Mouse (Mus musculus) embryonic facial prominence, embryonic 14.5 days (tissue): ENCODE results near the gene Gcnt2. TPM values are rescaled to one million over a fixed set of nuclear protein-coding genes. Genes with fewer than 3 reads are reported as not detected.

Experiments
- ATAC-seq: fragments of 200-750 bp; cut with Nextera tagmentation; 2 replicates; pipeline ENCODE4 v1.8.0; 2017; ENCODE audit warnings: low read depth, moderate number of reproducible peaks, moderate TSS enrichment
- DNase-seq: peaks from one replicate; pipeline ENCODE4 v3.0.0-alpha.2; 2015; ENCODE audit warnings: low spot score
- H3K27ac ChIP-seq: fragments of 300-500 bp; sonication (generic); replicated peaks from 2 replicates; pipeline ENCODE4 v1.5.1; 2014; ENCODE audit warnings: low read depth, mild to moderate bottlenecking, low read length, moderate library complexity
- H3K27me3 ChIP-seq: fragments of 300-500 bp; sonication (generic); replicated peaks from 2 replicates; pipeline ENCODE4 v1.6.1; 2014; ENCODE audit warnings: low read length; ENCODE audit not compliant: control insufficient read depth, insufficient read depth
- H3K36me3 ChIP-seq: fragments of 300-500 bp; sonication (generic); 2 replicates; pipeline ENCODE4 v1.6.1; 2014; ENCODE audit warnings: low read length, mixed read lengths; ENCODE audit not compliant: control insufficient read depth, insufficient read depth
- H3K4me1 ChIP-seq: fragments of 300-500 bp; sonication (generic); 2 replicates; pipeline ENCODE4 v1.6.1; 2014; ENCODE audit warnings: antibody characterized with exemption, low read length; ENCODE audit not compliant: control insufficient read depth, insufficient read depth
- H3K4me2 ChIP-seq: fragments of 300-500 bp; sonication (generic); 2 replicates; pipeline ENCODE4 v1.6.1; 2014; ENCODE audit warnings: low read depth, mild to moderate bottlenecking, low read length, moderate library complexity, mixed read lengths
- H3K4me3 ChIP-seq: fragments of 300-500 bp; sonication (generic); 2 replicates; pipeline ENCODE4 v1.5.1; 2014; ENCODE audit warnings: low read depth, mild to moderate bottlenecking, low read length
- H3K9ac ChIP-seq: fragments of 300-500 bp; sonication (generic); 2 replicates; pipeline ENCODE4 v1.6.1; 2014; ENCODE audit warnings: low read depth, mild to moderate bottlenecking, low read length, moderate library complexity, mixed read lengths
- H3K9me3 ChIP-seq: fragments of 300-500 bp; sonication (generic); 2 replicates; pipeline ENCODE4 v1.6.1; 2016; ENCODE audit warnings: low read length; ENCODE audit not compliant: control insufficient read depth
- WGBS: fragments of 180-500 bp; shearing (Covaris S2); extraction: QIAGEN DNeasy Blood & Tissue Kit; methylation state at CpG from one replicate; pipeline ENCODE4 v1.1.7; 2014; 5-methylcytosine and 5-hydroxymethylcytosine counted together
- polyA plus RNA-seq: library from polyadenylated mRNA; unstranded; fragments of >200 nt; fragmentation: Nextera tagmentation; extraction: Ambion mirVana; gene quantifications from 2 replicates; pipeline ENCODE4 v1.2.1, GENCODE M21; 2014

Gene Gcnt2
- polyA plus RNA-seq, 1 experiment from 2014 or later: 6.2 TPM

DNA sequence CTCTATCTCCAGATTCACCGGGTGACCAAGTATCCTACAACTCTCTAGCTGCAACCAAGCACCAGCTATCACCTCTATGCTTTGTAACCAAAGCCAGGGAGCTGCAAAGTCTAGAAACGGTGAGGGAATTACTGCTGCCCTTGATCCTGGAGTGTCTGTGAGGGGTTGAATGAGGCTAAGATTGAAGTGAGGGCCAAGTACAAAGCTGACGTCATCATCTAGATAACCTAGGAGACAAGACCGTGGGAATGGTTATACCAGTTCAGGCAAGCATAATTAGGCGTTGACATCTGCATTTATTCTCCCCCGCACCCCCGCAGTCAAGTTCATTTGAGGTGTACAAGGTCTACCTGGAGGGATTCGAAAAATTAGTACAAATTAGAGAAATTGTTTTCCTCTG lies 2.8 kb upstream of the Gcnt2 start:
- Histone ChIP-seq H3K9me3 (no peaks in the 10 kb centered on the region), H3K27me3 (no peaks in the 10 kb centered on the region), H3K4me3 (no peak overlapping the region), H3K36me3 (no peaks in the 10 kb centered on the region), H3K9ac (no peak overlapping the region), H3K27ac (no peak overlapping the region), H3K4me2 (no peak overlapping the region), H3K4me1 (no peaks in the 10 kb centered on the region; the same call in 1 of the 2 replicates)
- 82% methylated on average over 8 of the region's 8 CpGs for WGBS
- DNase-seq (no peak), ATAC-seq (no peak)

DNA sequence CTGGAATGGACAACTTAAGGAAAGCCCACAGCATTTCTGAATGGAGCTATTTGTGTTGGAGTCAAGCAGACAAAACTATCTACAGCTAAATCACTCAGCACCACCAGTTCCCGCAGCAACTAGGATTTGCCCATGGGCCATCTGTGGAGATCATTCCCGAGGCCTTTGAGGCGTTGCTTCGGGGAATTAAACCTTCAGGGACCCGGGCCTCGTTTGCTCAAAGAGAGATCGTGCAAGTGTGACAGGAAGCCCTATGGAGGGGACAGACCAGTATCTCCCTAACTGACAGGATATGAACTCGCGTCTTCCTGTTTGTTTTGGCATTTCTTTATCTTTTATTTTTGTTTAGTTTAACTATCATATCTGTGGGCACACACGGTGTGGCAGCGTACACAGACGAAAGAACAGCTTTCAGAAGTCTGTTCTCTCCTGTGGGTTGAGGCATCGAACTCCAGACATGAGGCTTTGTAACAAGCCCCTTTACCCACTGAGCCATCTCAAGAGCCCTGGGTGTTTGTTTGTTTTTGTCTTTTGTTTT lies 2.2 kb upstream of the Gcnt2 start:
- no peak overlapping the region for H3K4me2 ChIP-seq
- H3K36me3 ChIP-seq: no peaks in the 10 kb centered on the region
- ATAC-seq (no peak), DNase-seq (no peak)
- no peak overlapping the region for H3K27ac ChIP-seq
- WGBS: 67% methylated on average over 13 of the region's 13 CpGs
- no peaks in the 10 kb centered on the region for H3K27me3 ChIP-seq
- H3K9ac ChIP-seq: no peak overlapping the region
- H3K4me1 ChIP-seq: no peaks in the 10 kb centered on the region; the same call in 1 of the 2 replicates
- H3K4me3 ChIP-seq: no peak overlapping the region
- no peaks in the 10 kb centered on the region for H3K9me3 ChIP-seq

- no peak overlapping the region for H3K27ac ChIP-seq
- no peak for DNase-seq
- no peaks in the 10 kb centered on the region for H3K27me3 ChIP-seq
- H3K9ac ChIP-seq: no peak overlapping the region
- no peaks in the 10 kb centered on the region for H3K36me3 ChIP-seq
- no peak for ATAC-seq
- H3K4me3 ChIP-seq: peak overlapping the region; percentile 29; the same call in 1 of the 2 replicates
- H3K4me2 ChIP-seq: peak overlapping the region; percentile 52
- WGBS: 69% methylated on average over 8 of the region's 8 CpGs
- no peaks in the 10 kb centered on the region for H3K9me3 ChIP-seq
- no peaks in the 10 kb centered on the region; the same call in 1 of the 2 replicates for H3K4me1 ChIP-seq
Observed at GRCm38 (mm10) chr13:40859225-40859624, 329 bp upstream of the Gcnt2 start.

GRCm38 (mm10) chr13:40863006-40863405 lies 3.5 kb downstream of the Gcnt2 start:
- 92% methylated on average over 9 of the region's 9 CpGs for WGBS
- no peaks in the 10 kb centered on the region for H3K9me3 ChIP-seq
- H3K27me3 ChIP-seq: no peaks in the 10 kb centered on the region
- H3K36me3 ChIP-seq: no peaks in the 10 kb centered on the region
- no peak overlapping the region for H3K4me3 ChIP-seq
- DNase-seq (no peak), ATAC-seq (no peak)
- H3K27ac ChIP-seq: no peak overlapping the region
- no peaks in the 10 kb centered on the region for H3K4me1 ChIP-seq
- H3K9ac ChIP-seq: no peak overlapping the region
- H3K4me2 ChIP-seq: no peak overlapping the region

DNA sequence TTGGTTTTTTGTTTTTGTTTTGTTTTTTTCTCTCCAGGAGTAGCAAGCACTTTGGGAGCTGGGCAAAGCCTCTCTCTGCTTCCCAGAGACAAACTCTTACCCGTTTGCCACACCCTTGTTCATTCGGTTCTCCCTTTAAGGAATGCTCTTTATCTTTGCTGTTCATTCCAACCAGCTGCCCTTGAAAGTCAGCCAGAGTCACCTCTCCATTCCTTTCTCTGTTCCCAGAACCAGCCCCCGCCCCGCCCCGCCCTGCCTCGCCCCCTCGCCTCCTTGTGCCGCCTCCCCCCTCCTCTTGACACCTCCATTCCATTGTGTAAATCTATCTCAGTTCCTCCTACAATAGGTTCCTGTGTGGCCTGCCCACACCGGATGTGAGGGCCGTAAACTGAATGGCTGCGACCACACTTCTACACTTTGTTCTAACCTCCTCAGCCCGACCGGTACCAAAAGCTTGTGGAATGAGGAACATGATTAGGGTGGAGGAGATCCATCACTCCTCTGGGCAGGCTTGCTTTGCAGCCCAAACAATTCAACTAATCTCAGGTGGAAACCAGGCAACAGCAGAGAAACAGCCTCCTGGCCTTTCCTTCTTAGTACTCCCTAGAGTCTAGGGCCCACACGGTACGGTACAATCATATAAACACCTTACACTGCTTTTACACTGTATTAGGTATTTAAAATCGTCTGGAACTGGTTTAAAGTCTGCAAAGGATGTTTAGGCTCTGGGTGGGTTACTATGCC lies 9.5 kb downstream of the Gcnt2 start:
- no peaks in the 10 kb centered on the region for H3K36me3 ChIP-seq
- no peak overlapping the region for H3K4me2 ChIP-seq
- H3K4me1 ChIP-seq: no peaks in the 10 kb centered on the region
- no peaks in the 10 kb centered on the region for H3K9me3 ChIP-seq
- DNase-seq: peak; percentile 41
- 36% methylated on average over 16 of the region's 16 CpGs for WGBS
- 0 out of 2 replicates have a peak overlapping the region, but pooled peaks have one; percentile 19 for H3K27ac ChIP-seq
- no peaks in the 10 kb centered on the region for H3K27me3 ChIP-seq
- no peak overlapping the region for H3K9ac ChIP-seq
- ATAC-seq: peak; percentile 81
- no peak overlapping the region for H3K4me3 ChIP-seq

DNA sequence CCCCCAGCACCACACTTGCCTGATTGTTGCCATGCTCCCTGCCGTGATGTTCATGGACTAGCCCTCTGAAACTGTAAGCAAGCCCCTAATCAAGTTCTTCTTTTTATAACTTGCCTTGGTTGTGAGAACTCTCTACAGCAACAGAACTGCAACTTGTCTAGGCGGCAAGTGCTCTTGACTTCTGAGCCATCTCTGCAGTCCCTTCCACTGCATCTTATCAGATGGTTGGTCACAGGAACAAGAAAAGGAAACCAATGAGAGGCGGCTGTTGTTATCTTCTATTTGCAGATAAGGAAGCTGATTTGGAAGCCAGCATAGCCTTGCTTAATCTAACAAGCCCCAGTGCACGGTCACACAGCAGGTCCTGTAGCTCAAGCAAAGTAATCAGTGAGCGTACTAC lies 14.5 kb downstream of the Gcnt2 start:
- H3K9me3 ChIP-seq: no peaks in the 10 kb centered on the region
- ATAC-seq (no peak), DNase-seq (no peak)
- H3K4me3 ChIP-seq: no peak overlapping the region
- no peaks in the 10 kb centered on the region for H3K4me1 ChIP-seq
- H3K4me2 ChIP-seq: no peak overlapping the region
- WGBS: 80% methylated on average over 5 of the region's 5 CpGs
- H3K27ac ChIP-seq: no peak overlapping the region
- H3K27me3 ChIP-seq: no peaks in the 10 kb centered on the region
- H3K36me3 ChIP-seq: no peaks in the 10 kb centered on the region
- H3K9ac ChIP-seq: no peak overlapping the region

DNA sequence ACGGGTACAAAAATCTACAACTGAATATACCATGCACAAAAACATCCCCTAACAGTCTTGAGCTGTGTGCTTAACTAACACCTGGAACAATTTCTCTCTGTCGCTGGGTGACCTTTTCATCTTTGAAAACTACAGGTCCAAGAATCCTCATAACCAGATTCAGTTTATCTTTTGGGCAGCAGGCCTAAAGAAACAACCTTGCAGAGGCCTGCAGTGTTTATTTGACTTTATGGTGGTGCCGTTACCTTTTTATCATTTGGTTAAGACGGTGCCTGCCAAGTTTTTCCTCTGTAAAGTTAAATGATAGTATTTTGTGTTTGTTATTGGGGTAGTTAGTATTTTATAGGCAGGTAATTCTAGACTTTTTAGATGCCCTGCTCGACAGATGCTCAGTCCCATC lies 15.9 kb downstream of the Gcnt2 start:
- H3K4me3 ChIP-seq: no peak overlapping the region
- H3K9me3 ChIP-seq: no peaks in the 10 kb centered on the region
- no peaks in the 10 kb centered on the region for H3K27me3 ChIP-seq
- no peak overlapping the region for H3K27ac ChIP-seq
- H3K36me3 ChIP-seq: no peaks in the 10 kb centered on the region
- H3K4me1 ChIP-seq: no peaks in the 10 kb centered on the region
- DNase-seq (no peak), ATAC-seq (no peak)
- H3K4me2 ChIP-seq: no peak overlapping the region
- 63% methylated on average over 5 of the region's 5 CpGs for WGBS
- H3K9ac ChIP-seq: no peak overlapping the region

DNA sequence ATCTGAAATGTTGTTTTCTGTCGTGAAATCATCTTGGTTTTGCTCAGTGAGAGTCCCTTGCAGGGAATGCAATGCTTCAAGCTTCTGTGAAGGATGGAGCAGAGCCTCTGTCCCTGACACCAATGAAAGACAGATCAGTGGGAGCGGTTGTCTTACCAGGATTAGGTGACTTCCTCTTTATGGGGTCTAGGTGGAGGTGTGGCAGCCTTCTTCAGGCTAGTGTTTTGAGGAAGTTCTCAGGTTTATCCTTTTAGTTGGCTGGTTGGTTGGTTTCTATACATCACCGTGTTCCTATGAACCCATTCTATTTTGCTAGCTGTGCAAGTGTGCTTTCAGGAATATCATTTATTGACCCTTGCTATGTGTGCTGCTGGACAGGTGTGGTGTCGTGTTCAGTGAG lies 18.0 kb downstream of the Gcnt2 start:
- 74% methylated on average over 4 of the region's 4 CpGs for WGBS
- H3K4me1 ChIP-seq: no peaks in the 10 kb centered on the region
- H3K9me3 ChIP-seq: no peaks in the 10 kb centered on the region
- no peak overlapping the region for H3K4me2 ChIP-seq
- no peaks in the 10 kb centered on the region for H3K36me3 ChIP-seq
- H3K4me3 ChIP-seq: no peak overlapping the region
- no peak overlapping the region for H3K27ac ChIP-seq
- ATAC-seq (no peak), DNase-seq (no peak)
- no peak overlapping the region for H3K9ac ChIP-seq
- H3K27me3 ChIP-seq: no peaks in the 10 kb centered on the region

GRCm38 (mm10) chr13:40880557-40880956 lies 21.0 kb downstream of the Gcnt2 start:
- no peak overlapping the region for H3K9ac ChIP-seq
- H3K27ac ChIP-seq: no peak overlapping the region
- H3K4me1 ChIP-seq: 0 out of 2 replicates have a peak, but pooled peaks cover 2% of the 10 kb centered on the region
- ATAC-seq: no peak
- H3K36me3 ChIP-seq: no peaks in the 10 kb centered on the region
- no peak for DNase-seq
- 0 out of 2 replicates have a peak, but pooled peaks cover 3% of the 10 kb centered on the region for H3K27me3 ChIP-seq
- no peak overlapping the region for H3K4me3 ChIP-seq
- no peak overlapping the region for H3K4me2 ChIP-seq
- no peaks in the 10 kb centered on the region for H3K9me3 ChIP-seq
- WGBS: 75% methylated on average over 8 of the region's 8 CpGs
